8 mouse cellular contexts compared by ENCODE assay signal in genomic region chr15:79141566-79141917, GRCm38 (mm10). TPM values are rescaled to one million over a fixed set of nuclear protein-coding genes. Genes with fewer than 3 reads are reported as not detected.
DNase-seq lines count a peak whose midpoint lies in the region; ATAC-seq lines count a peak whose summit lies in the region.

No protein-coding gene starts in this region.

- H3K27ac ChIP-seq in heart, embryonic 16.5 days (ENCODE audit: low read length): peak overlapping the region; percentile 58
- H3K27ac ChIP-seq in midbrain, embryonic 16.5 days (ENCODE audit: low read length): peak overlapping the region; percentile 37; the same call in 1 of the 2 replicates

- intact Hi-C loops in left cerebral cortex, postnatal 10 days (cut with DNase I): loop anchor here (5.0 kb wide), 2 partner anchors 44 to 64 kb away; partner anchors contain the start of gene Eif3l

- no peaks in the 10 kb centered on the region for H3K9me3 ChIP-seq in heart, embryonic 16.5 days (replicated peaks; ENCODE audit: control insufficient read depth, low read length)
- no peaks in the 10 kb centered on the region for H3K9me3 ChIP-seq in midbrain, embryonic 16.5 days (replicated peaks; ENCODE audit: control insufficient read depth, low read length, poor library complexity, severe bottlenecking)

- peaks cover 14% of the 10 kb centered on the region for H3K4me1 ChIP-seq in heart, embryonic 16.5 days (ENCODE audit: control insufficient read depth, insufficient read depth, low read length)
- H3K4me1 ChIP-seq in midbrain, embryonic 16.5 days (ENCODE audit: control insufficient read depth, insufficient read depth, low read length): peaks cover 20% of the 10 kb centered on the region

- H3K27me3 ChIP-seq in heart, embryonic 16.5 days (ENCODE audit: control insufficient read depth, insufficient read depth, low read length): no peaks in the 10 kb centered on the region
- H3K27me3 ChIP-seq in midbrain, embryonic 16.5 days (ENCODE audit: control insufficient read depth, insufficient read depth, low read depth, low read length): no peaks in the 10 kb centered on the region

- peak overlapping the region; percentile 88 for H3K9ac ChIP-seq in heart, embryonic 16.5 days (ENCODE audit: low read length)
- peak overlapping the region; percentile 77 for H3K9ac ChIP-seq in midbrain, embryonic 16.5 days (ENCODE audit: low read depth, low read length)

- ATAC-seq in heart, embryonic 16.5 days (replicated peaks; ENCODE audit: extremely low read depth, insufficient read depth, low FRiP score): peak; percentile 30; the same call in 1 of the 2 replicates
- peak; percentile 23 for ATAC-seq in inflammation-experienced regulatory T-cells, adult 6 months
- no peak; the same call in none of the 2 replicates for ATAC-seq in midbrain, embryonic 16.5 days

- peak overlapping the region; percentile 82 for H3K4me3 ChIP-seq in heart, embryonic 16.5 days (ENCODE audit: low read length)
- peak overlapping the region; percentile 91 for H3K4me3 ChIP-seq in midbrain, embryonic 16.5 days (ENCODE audit: low read depth, low read length)

- H3K4me2 ChIP-seq in heart, embryonic 16.5 days (ENCODE audit: low read depth, low read length): peak overlapping the region; percentile 92
- peak overlapping the region; percentile 77 for H3K4me2 ChIP-seq in midbrain, embryonic 16.5 days (ENCODE audit: low read length)

- peaks cover 11% of the 10 kb centered on the region; the same call in 1 of the 2 replicates for H3K36me3 ChIP-seq in heart, embryonic 16.5 days (ENCODE audit: control insufficient read depth, insufficient read depth)
- H3K36me3 ChIP-seq in midbrain, embryonic 16.5 days (ENCODE audit: control insufficient read depth, insufficient read depth, low read length): peaks cover 11% of the 10 kb centered on the region

- 0% methylated on average over 7 of the region's 7 CpGs for WGBS in heart, embryonic 16.5 days
- under 1% methylated on average over 7 of the region's 7 CpGs for WGBS in midbrain, embryonic 16.5 days

- DNase-seq in heart, adult 8-10 months (ENCODE audit: low spot score): no peak
- peak; percentile 21 for DNase-seq in c-Kit-positive CD71-positive TER-119-negative erythroid progenitor cells, embryonic 14.5 days (ENCODE audit: low read depth)
- no peak for DNase-seq in right cerebral cortex, postnatal 14 days
- no peak for DNase-seq in B cell, adult 2 months
- no peak for DNase-seq in left cerebral cortex, postnatal 10 days (ENCODE audit: extremely low spot score in 1 of 2, low spot score in 2 of 2)

RNA-seq across cellular contexts. Expression of gene 1700088E04Rik, which starts 0.5 kb away (rescaled TPM):
- 11.0 and 12.0 TPM in 2 replicates for polyA plus RNA-seq in heart, embryonic 16.5 days (2015; fragmentation: Nextera tagmentation; extraction: Ambion mirVana)
- total RNA-seq in heart, adult 8-10 months (2022): 1 to 10 TPM; 1.6 to 2.7 (median 2.4) TPM
- 1 to 10 TPM; 5.4 to 7.1 (median 5.9) TPM for polyA plus RNA-seq in inflammation-experienced regulatory T-cells, adult 6 months (2017; shearing (Covaris generic))
- 18.8 and 19.1 TPM in 2 replicates for polyA plus RNA-seq in midbrain, embryonic 16.5 days (2015; fragmentation: Nextera tagmentation; extraction: Ambion mirVana)
- total RNA-seq in left cerebral cortex, postnatal 10 days (2021): 10 to 100 TPM; 12.2 to 16.5 TPM

RNA-seq across cellular contexts. Expression of gene Polr2f, which starts 0.7 kb away (rescaled TPM):
- 222 and 262 TPM in 2 replicates for polyA plus RNA-seq in heart, embryonic 16.5 days (2015; fragmentation: Nextera tagmentation; extraction: Ambion mirVana)
- 100 to 1,000 TPM; 124 to 149 (median 135) TPM for total RNA-seq in heart, adult 8-10 months (2022)
- polyA plus RNA-seq in inflammation-experienced regulatory T-cells, adult 6 months (2017; shearing (Covaris generic)): 100 to 1,000 TPM; 109 to 122 (median 116) TPM
- polyA plus RNA-seq in midbrain, embryonic 16.5 days (2015; fragmentation: Nextera tagmentation; extraction: Ambion mirVana): 266 and 286 TPM in 2 replicates
- 100 to 1,000 TPM; 123 to 124 TPM for total RNA-seq in left cerebral cortex, postnatal 10 days (2021)

RNA-seq across cellular contexts. Expression of gene Sox10, which starts 23.5 kb away (rescaled TPM):
- 0.39 and 0.59 TPM in 2 replicates for polyA plus RNA-seq in heart, embryonic 16.5 days (2015; fragmentation: Nextera tagmentation; extraction: Ambion mirVana)
- 1 to 10 TPM in 2 of 4 experiments, under 1 TPM in 2; 0.55 to 1.7 (median 0.94) TPM for total RNA-seq in heart, adult 8-10 months (2022)
- polyA plus RNA-seq in inflammation-experienced regulatory T-cells, adult 6 months (2017; shearing (Covaris generic)): not detected
- polyA plus RNA-seq in midbrain, embryonic 16.5 days (2015; fragmentation: Nextera tagmentation; extraction: Ambion mirVana): 3.0 and 3.8 TPM in 2 replicates
- total RNA-seq in left cerebral cortex, postnatal 10 days (2021): 10 to 100 TPM; 22.5 to 27.0 TPM

RNA-seq across cellular contexts. Expression of gene Micall1, which starts 32.8 kb away (rescaled TPM):
- polyA plus RNA-seq in heart, embryonic 16.5 days (2015; fragmentation: Nextera tagmentation; extraction: Ambion mirVana): 21.1 and 23.2 TPM in 2 replicates
- total RNA-seq in heart, adult 8-10 months (2022): 10 to 100 TPM; 41.2 to 42.2 (median 41.5) TPM
- 10 to 100 TPM in 2 of 3 experiments, 1 to 10 TPM in 1; 7.0 to 20.8 (median 13.3) TPM for polyA plus RNA-seq in inflammation-experienced regulatory T-cells, adult 6 months (2017; shearing (Covaris generic))
- polyA plus RNA-seq in midbrain, embryonic 16.5 days (2015; fragmentation: Nextera tagmentation; extraction: Ambion mirVana): 12.0 and 12.7 TPM in 2 replicates
- total RNA-seq in left cerebral cortex, postnatal 10 days (2021): 10 to 100 TPM; 31.4 to 34.0 TPM
